Mouse (Mus musculus) liver, adult (tissue): ENCODE data around the gene Usp49.

ENCODE experiments used
- GATA4 ChIP-seq: IDR thresholded peaks from 2 replicates; pipeline ENCODE4 v1.6.1; 2014; ENCODE audit warnings: mild to moderate bottlenecking, low read length; ENCODE audit not compliant: insufficient replicate concordance

Usp49 gene

GRCm38 (mm10) chr17:47630678-47631065 lies at the start of gene Usp49:
Gene Usp49, plus strand, starts transcription at chr17:47630690.
- TF ChIP-seq GATA4, result no peak

GRCm38 (mm10) chr17:47580962-47581361 lies 49.5 kb upstream of the Usp49 start:
- TF ChIP-seq GATA4, result no peak

- no peak for TF ChIP-seq GATA4
These were observed 42.0 kb upstream of the Usp49 start for GRCm38 (mm10) chr17:47588517-47588916.

GRCm38 (mm10) chr17:47591073-47591472 lies 39.4 kb upstream of the Usp49 start:
- TF ChIP-seq GATA4, result no peak

GRCm38 (mm10) chr17:47593215-47593853 lies 37.2 kb upstream of the Usp49 start:
- TF ChIP-seq GATA4, result no peak

GRCm38 (mm10) chr17:47593854-47594182 lies 36.7 kb upstream of the Usp49 start:
- TF ChIP-seq GATA4, result no peak

- TF ChIP-seq GATA4, result no peak
These were observed 36.1 kb upstream of the Usp49 start for GRCm38 (mm10) chr17:47594183-47594968.

- TF ChIP-seq GATA4, result no peak
These were observed 35.6 kb upstream of the Usp49 start for GRCm38 (mm10) chr17:47594969-47595247.

- TF ChIP-seq GATA4, result no peak; the same call in 1 of the 2 replicates
These were observed 35.0 kb upstream of the Usp49 start for GRCm38 (mm10) chr17:47595248-47596161.

- TF ChIP-seq GATA4, result no peak
These were observed 34.2 kb upstream of the Usp49 start for GRCm38 (mm10) chr17:47596162-47596838.

GRCm38 (mm10) chr17:47596839-47597164 lies 33.7 kb upstream of the Usp49 start:
- no peak for TF ChIP-seq GATA4

GRCm38 (mm10) chr17:47597261-47597660 lies 33.2 kb upstream of the Usp49 start:
- TF ChIP-seq GATA4, result no peak

GRCm38 (mm10) chr17:47597838-47598579 lies 32.5 kb upstream of the Usp49 start:
- TF ChIP-seq GATA4, result no peak

- no peak for TF ChIP-seq GATA4
These were observed 30.8 kb upstream of the Usp49 start for GRCm38 (mm10) chr17:47599511-47600297.
